Mouse (Mus musculus): ENCODE results near the gene Syt3.

Syt3 gene

GRCm38 (mm10) chr7:44411144-44411543 is 27.2 kb downstream of the Syt3 start:
- no peak for DNase-seq (ENCODE audit: low spot score)

GRCm38 (mm10) chr7:44413307-44413706 is 29.4 kb downstream of the Syt3 start:
- no peak for DNase-seq (ENCODE audit: low spot score)

GRCm38 (mm10) chr7:44427666-44428065 is 43.8 kb downstream of the Syt3 start:
- DNase-seq (ENCODE audit: low spot score) = no peak

GRCm38 (mm10) chr7:44428171-44428950 is 44.5 kb downstream of the Syt3 start:
- peak; percentile 63 for DNase-seq (ENCODE audit: low spot score)

- peak; percentile 71 for DNase-seq (ENCODE audit: low spot score)
These were observed 45.1 kb downstream of the Syt3 start, which contains the start of gene Lrrc4b for GRCm38 (mm10) chr7:44428968-44429521. Gene Lrrc4b, plus strand, starts transcription at chr7:44429018.

GRCm38 (mm10) chr7:44429534-44430488 is 45.9 kb downstream of the Syt3 start:
- DNase-seq (ENCODE audit: low spot score) = peak; percentile 37

GRCm38 (mm10) chr7:44432550-44432949 is 48.6 kb downstream of the Syt3 start:
- no peak for DNase-seq (ENCODE audit: low spot score)

- peak; percentile 79 for DNase-seq (ENCODE audit: low spot score)
These were observed 49.5 kb downstream of the Syt3 start for GRCm38 (mm10) chr7:44433371-44433770.

- DNase-seq (ENCODE audit: low spot score) = no peak
These were observed 50.2 kb downstream of the Syt3 start for GRCm38 (mm10) chr7:44434089-44434488.

GRCm38 (mm10) chr7:44435796-44436195 is 51.9 kb downstream of the Syt3 start:
- DNase-seq (ENCODE audit: low spot score) = no peak

GRCm38 (mm10) chr7:44436267-44436666 is 52.4 kb downstream of the Syt3 start:
- DNase-seq (ENCODE audit: low spot score) = no peak

GRCm38 (mm10) chr7:44437188-44437587 is 53.3 kb downstream of the Syt3 start:
- no peak for DNase-seq (ENCODE audit: low spot score)

- no peak for DNase-seq (ENCODE audit: low spot score)
These were observed 54.0 kb downstream of the Syt3 start for GRCm38 (mm10) chr7:44437933-44438332.

GRCm38 (mm10) chr7:44439696-44440095 is 55.8 kb downstream of the Syt3 start:
- no peak for DNase-seq (ENCODE audit: low spot score)

GRCm38 (mm10) chr7:44440479-44440878 is 56.6 kb downstream of the Syt3 start:
- DNase-seq (ENCODE audit: low spot score) = no peak

- peak; percentile 22 for DNase-seq (ENCODE audit: low spot score)
These were observed 57.3 kb downstream of the Syt3 start for GRCm38 (mm10) chr7:44441180-44441579.

- DNase-seq (ENCODE audit: low spot score) = peak; percentile 66
These were observed 57.8 kb downstream of the Syt3 start for GRCm38 (mm10) chr7:44441648-44442109.

- DNase-seq (ENCODE audit: low spot score) = peak; percentile 59
These were observed 58.5 kb downstream of the Syt3 start for GRCm38 (mm10) chr7:44442407-44442821.

- peak; percentile 64 for DNase-seq (ENCODE audit: low spot score)
These were observed 59.6 kb downstream of the Syt3 start for GRCm38 (mm10) chr7:44443268-44444173.

- DNase-seq (ENCODE audit: low spot score) = no peak
These were observed 61.1 kb downstream of the Syt3 start for GRCm38 (mm10) chr7:44444886-44445527.

- no peak for DNase-seq (ENCODE audit: low spot score)
These were observed 61.6 kb downstream of the Syt3 start for GRCm38 (mm10) chr7:44445528-44445923.

Data from retina, embryonic 14.5 days (tissue).